Mouse (Mus musculus): ENCODE data around the gene Ikbip. TPM values are rescaled to one million over a fixed set of nuclear protein-coding genes. Genes with fewer than 3 reads are reported as not detected.

The Ikbip gene
- polyA plus RNA-seq, 1 experiment from 2014 or later = 85.9 TPM

DNA sequence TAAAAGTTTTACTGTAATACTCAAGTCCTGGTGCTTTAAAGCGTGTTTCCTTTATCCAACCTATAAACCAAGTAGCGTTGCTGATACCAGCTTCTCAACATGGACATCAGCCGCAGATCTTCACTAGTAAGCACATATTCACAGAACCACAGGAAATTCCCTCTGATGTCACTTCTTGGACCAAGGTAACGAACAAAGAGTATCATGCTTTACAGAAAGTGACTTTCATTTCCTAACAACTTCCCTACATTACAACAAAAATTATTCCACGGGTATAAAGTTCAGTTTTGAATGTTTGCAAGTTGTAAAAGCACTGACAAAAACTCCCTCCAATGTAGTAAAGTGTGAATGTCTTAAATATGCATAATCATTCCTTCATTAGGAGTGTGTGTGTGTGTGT lies 2.2 kb upstream of the Ikbip start:
- POLR2A ChIA-PET = no interaction called here
- DNase-seq (ENCODE audit: low read depth, low spot score) (no peak), ATAC-seq (no peak)
- no peak for TF ChIP-seq CTCF (IDR thresholded peaks at IDR 0.05)
- in situ Hi-C loops (cut with MboI; ENCODE audit: low pct_unique_long_range_greater_than_20kb) = loop anchor here (5.0 kb wide), 1 partner anchor 62 kb away; no protein-coding TSS in a partner anchor
- H3K27me3 ChIP-seq = no peaks in the 10 kb centered on the region
- CTCF ChIA-PET = no interaction called here

DNA sequence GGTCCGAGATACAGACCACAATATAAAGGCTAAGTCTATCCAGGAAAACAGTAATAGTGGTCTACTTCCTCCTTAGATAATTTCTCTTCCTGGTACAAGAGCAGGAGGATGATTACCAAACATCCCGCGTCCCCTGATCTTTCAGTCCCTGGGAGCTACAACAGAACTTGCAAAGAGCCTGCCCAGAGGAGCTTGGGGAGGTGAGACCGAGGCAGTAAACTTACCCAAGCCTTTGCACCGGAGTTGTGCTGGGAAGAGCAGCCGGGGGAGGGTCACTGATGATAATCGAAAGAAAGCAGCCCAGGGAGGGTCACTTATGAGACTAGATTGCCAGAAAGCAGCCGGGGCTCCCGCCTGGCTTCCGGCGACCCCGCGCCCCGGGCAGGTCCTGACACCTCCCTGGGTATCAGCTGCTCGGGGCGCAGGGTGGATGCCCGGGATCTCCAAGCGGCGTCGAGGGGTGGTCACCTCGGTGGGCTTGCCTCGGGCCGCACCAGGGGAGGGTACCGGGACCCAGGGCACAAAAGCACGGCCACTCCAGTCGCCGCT lies 707 bp upstream of the Ikbip start:
- DNase-seq (ENCODE audit: low read depth, low spot score) = no peak

DNA sequence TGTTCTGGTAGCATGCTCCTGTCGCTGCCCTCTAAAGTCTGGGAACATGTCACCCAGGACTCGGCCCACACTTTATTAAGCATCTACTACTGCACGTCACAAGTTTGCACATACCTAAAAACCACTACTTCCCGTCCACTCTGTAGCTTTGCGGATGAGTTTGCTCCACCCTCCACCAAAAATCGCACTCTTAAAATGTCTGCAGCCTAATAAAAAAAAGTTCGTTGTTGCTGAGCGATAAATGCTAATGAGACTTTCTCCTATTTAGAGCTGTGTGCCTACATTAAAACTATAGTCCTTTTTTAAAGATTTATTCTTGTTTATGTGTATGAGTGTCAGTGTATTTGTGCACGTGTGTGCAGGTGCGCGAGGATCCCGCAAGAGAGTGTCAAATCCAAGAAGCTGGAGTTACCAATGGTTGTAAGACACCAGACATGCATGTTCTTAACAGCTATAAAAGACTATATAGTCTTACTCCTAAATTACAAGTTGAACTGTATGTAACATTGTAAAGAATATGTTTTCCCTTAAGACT lies 720 bp downstream of the Ikbip start:
- CTCF ChIA-PET = interaction anchor here (0.9 to 1.2 kb wide), 4 partner anchors 11 to 83 kb away, joined by 3 to 4 read pairs (median 3); no protein-coding TSS in a partner anchor
- ATAC-seq (peak; percentile 44), DNase-seq (ENCODE audit: low read depth, low spot score) (no peak)
- in situ Hi-C loops (cut with MboI; ENCODE audit: low pct_unique_long_range_greater_than_20kb) = loop anchor here (5.0 kb wide), 1 partner anchor 59 kb away; no protein-coding TSS in a partner anchor
- TF ChIP-seq CTCF (IDR thresholded peaks at IDR 0.05) = no peak
- H3K27me3 ChIP-seq = no peaks in the 10 kb centered on the region
- POLR2A ChIA-PET = interaction anchor here (0.6 to 0.7 kb wide), 2 partner anchors 40 to 79 kb away, joined by 3 to 4 read pairs; no protein-coding TSS in a partner anchor

More for the DNA sequence above, 707 bp upstream of the Ikbip start:
- peak; percentile 24 for ATAC-seq
- in situ Hi-C loops (cut with MboI; ENCODE audit: low pct_unique_long_range_greater_than_20kb) = loop anchor here (5.0 kb wide), 1 partner anchor 60 kb away; no protein-coding TSS in a partner anchor
- ChIA-PET CTCF (interaction anchor here (1.1 to 1.5 kb wide), 2 partner anchors 40 to 161 kb away, joined by 3 read pairs; no protein-coding TSS in a partner anchor), POLR2A (interaction anchor here (1.1 to 1.2 kb wide), 2 partner anchors 11 to 72 kb away, joined by 3 read pairs; no protein-coding TSS in a partner anchor)
- no peak for TF ChIP-seq CTCF (IDR thresholded peaks at IDR 0.05)
- no peaks in the 10 kb centered on the region for H3K27me3 ChIP-seq

DNA sequence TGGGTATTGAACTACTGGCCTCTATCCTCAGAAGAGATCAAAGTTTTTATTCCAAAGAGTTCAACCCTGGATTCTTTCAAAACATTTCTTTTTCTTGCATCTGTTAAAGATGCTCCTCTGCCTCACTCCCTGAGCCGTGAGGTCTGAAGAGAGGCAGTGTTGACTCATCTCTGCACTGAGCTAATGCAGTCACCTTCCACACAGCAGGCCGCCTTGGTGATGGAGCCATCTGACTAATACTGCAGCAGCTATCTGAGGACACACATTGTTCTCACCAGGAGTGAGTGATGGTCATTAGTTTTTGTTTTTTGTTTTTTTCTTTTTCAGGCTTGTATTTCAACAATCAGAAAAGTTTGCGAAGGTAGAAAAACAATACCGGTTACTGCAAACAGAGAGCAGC lies 10.1 kb downstream of the Ikbip start:
- POLR2A ChIA-PET = interaction anchor here (0.8 to 1.6 kb wide), 2 partner anchors 9 to 10 kb away, joined by 3 to 5 read pairs; partner anchors contain the start of genes Apaf1 and Ikbip
- CTCF ChIA-PET = interaction anchor here (1.7 kb wide), 2 partner anchors 16 to 49 kb away, joined by 5 to 6 read pairs; no protein-coding TSS in a partner anchor
- in situ Hi-C loops (cut with MboI; ENCODE audit: low pct_unique_long_range_greater_than_20kb) = no loop called here
- no peak for TF ChIP-seq CTCF (IDR thresholded peaks at IDR 0.05)
- no peaks in the 10 kb centered on the region for H3K27me3 ChIP-seq
- DNase-seq (ENCODE audit: low read depth, low spot score) = no peak
- peak; percentile 93 for ATAC-seq

DNA sequence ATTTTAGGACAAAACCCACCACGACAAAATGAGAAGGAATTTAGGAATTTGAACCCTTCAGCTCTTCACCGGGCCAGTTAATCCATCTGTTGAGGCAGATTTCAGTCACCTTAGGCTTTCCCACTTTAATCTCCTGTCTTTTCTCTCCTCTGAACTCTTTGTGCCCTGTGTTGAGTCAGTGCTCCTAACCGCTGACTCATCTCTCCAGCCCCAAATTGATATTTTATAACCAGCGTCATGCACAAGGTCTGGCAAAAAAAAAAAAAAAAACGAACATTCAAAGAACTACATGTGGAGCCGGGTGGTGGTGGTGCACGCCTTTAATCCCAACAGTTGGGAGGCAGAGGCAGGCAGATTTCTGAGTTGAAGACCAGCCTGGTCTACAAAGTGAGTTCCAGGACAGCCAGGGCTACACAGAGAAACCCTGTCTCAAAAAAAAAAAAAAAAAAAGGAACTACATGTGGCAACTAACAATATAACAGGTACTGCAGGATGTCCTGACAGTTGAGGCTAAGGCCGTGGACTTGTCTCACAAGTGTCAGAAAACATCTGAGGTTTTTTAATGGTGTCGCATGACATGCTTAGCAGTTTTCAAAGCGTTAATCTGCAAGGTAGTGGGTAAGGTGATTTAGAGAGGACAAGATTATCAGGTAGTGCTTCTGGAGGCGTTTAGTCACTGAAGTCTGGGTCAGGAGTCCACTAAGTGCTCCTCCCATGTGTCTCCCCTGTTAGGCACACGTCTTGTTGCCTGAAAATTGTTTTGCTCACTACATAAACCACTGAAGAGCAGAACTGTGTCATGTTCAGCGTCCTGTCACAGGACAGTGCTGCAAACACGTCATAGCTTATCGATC lies 11.7 kb downstream of the Ikbip start:
- no peaks in the 10 kb centered on the region for H3K27me3 ChIP-seq
- ATAC-seq (no peak), DNase-seq (ENCODE audit: low read depth, low spot score) (no peak)
- no peak for TF ChIP-seq CTCF (IDR thresholded peaks at IDR 0.05)
- ChIA-PET CTCF (interaction anchor here (1.5 kb wide), 1 partner anchor 10 kb away, joined by 3 read pairs; no protein-coding TSS in a partner anchor), POLR2A (no interaction called here)
- in situ Hi-C loops (cut with MboI; ENCODE audit: low pct_unique_long_range_greater_than_20kb) = no loop called here

DNA sequence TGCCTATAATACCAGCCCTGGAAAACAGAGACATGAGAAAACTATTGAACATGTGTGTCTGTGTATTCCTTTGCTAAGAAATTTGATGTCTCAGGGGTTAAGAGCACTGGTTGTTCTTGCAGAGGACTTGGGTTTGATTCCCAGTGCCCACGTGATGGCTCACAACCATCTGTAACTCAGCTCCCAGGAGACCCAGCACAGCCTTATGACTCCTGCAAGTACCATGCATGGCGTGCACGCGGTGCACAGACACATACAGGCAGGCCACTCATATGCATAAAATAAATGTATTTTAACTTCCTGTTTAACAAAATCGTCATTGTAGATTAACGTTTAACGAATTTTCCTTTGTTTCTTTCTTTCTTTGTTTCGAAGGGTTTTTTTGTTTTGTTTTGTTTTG lies 15.3 kb downstream of the Ikbip start:
- no peak for ATAC-seq
- CTCF ChIA-PET = interaction anchor here (0.6 kb wide), 1 partner anchor 34 kb away, joined by 3 read pairs; no protein-coding TSS in a partner anchor
- no peaks in the 10 kb centered on the region for H3K27me3 ChIP-seq
- POLR2A ChIA-PET = no interaction called here
- in situ Hi-C loops (cut with MboI; ENCODE audit: low pct_unique_long_range_greater_than_20kb) = no loop called here
- no peak for TF ChIP-seq CTCF (IDR thresholded peaks at IDR 0.05)
- DNase-seq (ENCODE audit: low read depth, low spot score) = no peak

DNA sequence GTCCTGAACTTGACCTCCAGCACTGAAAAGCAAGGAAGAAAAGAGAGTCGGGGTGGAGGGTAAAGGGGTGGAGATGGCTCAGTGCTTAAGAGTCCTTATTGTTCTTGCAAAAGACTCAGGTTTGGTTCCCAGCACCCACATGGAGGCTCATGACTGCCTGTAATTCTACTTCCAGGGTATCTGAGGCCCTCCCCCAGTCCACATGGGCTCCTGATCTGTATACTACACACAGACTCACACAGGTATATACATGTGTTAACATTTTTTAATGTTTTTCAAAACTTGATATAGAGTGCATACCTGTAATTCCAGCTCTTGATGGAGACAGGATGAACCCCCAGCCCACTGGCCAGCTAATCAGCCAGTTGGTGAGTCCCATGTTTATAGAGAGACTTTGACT lies 17.4 kb downstream of the Ikbip start:
- ATAC-seq (no peak), DNase-seq (ENCODE audit: low read depth, low spot score) (no peak)
- ChIA-PET CTCF (interaction anchor here (1.3 to 1.4 kb wide), 2 partner anchors 9 to 16 kb away, joined by 3 to 5 read pairs; no protein-coding TSS in a partner anchor), POLR2A (no interaction called here)
- no peaks in the 10 kb centered on the region for H3K27me3 ChIP-seq
- in situ Hi-C loops (cut with MboI; ENCODE audit: low pct_unique_long_range_greater_than_20kb) = no loop called here
- no peak for TF ChIP-seq CTCF (IDR thresholded peaks at IDR 0.05)

DNA sequence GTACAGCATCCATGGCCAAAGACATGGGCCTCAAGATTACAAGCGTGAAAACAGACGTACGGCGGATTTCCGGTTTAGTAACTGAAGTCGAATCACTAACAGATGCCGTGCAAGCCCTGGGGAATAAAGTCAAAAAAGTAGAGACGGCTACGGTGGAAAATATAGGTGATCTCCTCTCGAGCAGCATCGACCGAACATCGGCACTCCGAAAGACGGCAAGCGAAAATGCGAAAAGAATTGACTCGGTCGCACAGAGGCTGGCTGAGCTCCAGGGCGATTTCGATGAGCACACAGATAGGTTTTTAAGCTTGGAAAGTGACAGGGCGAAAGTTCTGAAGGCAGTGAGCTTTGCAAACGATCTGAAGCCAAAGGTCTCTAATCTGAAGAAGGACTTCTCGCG lies 19.2 kb downstream of the Ikbip start:
- ChIA-PET POLR2A (interaction anchor here (0.9 kb wide), 1 partner anchor 9 kb away, joined by 5 read pairs; no protein-coding TSS in a partner anchor), CTCF (interaction anchor here (0.6 to 1.5 kb wide), 4 partner anchors 14 to 75 kb away, joined by 3 to 4 read pairs (median 3); no protein-coding TSS in a partner anchor)
- DNase-seq (ENCODE audit: low read depth, low spot score) = no peak
- no peaks in the 10 kb centered on the region for H3K27me3 ChIP-seq
- no peak for ATAC-seq
- in situ Hi-C loops (cut with MboI; ENCODE audit: low pct_unique_long_range_greater_than_20kb) = no loop called here
- TF ChIP-seq CTCF (IDR thresholded peaks at IDR 0.05) = no peak

DNA sequence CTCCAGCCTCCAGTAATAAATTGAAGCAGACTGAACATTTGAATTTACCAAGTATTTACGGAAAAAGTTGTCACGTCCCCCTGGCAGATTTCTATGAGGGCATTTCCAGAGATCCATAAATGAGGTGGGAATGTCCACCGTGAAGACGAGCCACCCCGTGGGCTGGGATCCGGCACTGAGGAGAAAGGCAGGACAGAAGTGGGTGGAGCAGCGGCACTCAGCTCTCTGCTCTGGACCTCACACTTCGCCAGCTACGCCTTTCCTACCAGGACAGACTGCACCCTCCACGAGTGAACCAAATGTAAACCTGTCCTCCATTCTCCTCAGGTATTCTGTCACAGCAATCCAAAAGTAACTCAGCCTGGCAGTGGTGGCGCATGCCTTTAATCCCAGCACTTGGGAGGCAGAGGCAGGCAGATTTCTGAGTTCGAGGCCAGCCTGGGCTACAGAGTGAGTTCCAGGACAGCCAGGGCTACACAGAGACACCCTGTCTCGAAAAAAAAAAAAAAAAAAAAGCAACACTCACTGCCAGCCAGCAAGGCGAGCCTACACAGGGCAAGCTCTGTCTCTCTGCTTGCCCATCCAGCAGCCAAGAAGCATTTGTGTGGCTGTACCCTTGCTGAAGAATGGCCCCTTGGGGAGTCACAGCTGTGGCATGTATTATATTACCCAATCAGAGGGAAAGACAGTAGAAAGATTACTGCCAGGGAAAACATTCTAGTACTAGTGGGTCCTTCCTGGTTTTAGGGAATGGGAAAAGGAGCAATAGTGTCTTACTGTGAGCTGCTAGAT lies 20.3 kb downstream of the Ikbip start:
- DNase-seq (ENCODE audit: low read depth, low spot score) (no peak), ATAC-seq (no peak)
- no peaks in the 10 kb centered on the region for H3K27me3 ChIP-seq
- CTCF ChIA-PET = interaction anchor here (1.1 kb wide), 1 partner anchor 39 kb away, joined by 3 read pairs; no protein-coding TSS in a partner anchor
- no peak for TF ChIP-seq CTCF (IDR thresholded peaks at IDR 0.05)
- POLR2A ChIA-PET = no interaction called here
- in situ Hi-C loops (cut with MboI; ENCODE audit: low pct_unique_long_range_greater_than_20kb) = no loop called here

DNA sequence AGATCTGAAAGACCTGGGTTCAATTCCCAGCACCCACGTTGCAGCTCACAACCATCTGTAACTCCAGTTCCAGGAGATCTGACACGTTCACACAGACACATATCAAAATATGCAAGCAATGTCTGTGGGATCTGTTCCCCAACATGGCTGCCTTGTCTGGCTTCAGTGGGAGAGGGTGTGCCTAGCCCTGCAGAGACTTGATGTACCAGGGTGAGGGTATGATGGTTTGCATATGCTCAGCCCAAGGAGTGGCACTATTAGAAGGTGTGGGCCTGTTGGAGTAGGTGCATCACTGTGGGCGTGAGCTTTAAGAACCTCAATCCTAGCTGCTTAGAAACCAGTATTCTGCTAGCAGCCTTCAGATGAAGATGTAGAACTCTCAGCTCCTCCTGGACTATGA lies 23.2 kb downstream of the Ikbip start:
- ChIA-PET CTCF (no interaction called here), POLR2A (no interaction called here)
- DNase-seq (ENCODE audit: low read depth, low spot score) (no peak), ATAC-seq (no peak)
- no peak for TF ChIP-seq CTCF (IDR thresholded peaks at IDR 0.05)
- no peaks in the 10 kb centered on the region for H3K27me3 ChIP-seq
- in situ Hi-C loops (cut with MboI; ENCODE audit: low pct_unique_long_range_greater_than_20kb) = no loop called here

Data from Patski (cell line).